Mouse (Mus musculus) neutrophil, adult 5-6 weeks (primary cell): ENCODE measurements around the gene Lfng. TPM values are rescaled to one million over a fixed set of nuclear protein-coding genes. Genes with fewer than 3 reads are reported as not detected.

Experiments used
- ATAC-seq: fragments of 151-379, 151-347 bp; 2 replicates; pipeline ENCODE4 v1.8.0; 2017; ENCODE audit warnings: mild to moderate bottlenecking, moderate TSS enrichment; ENCODE audit not compliant: insufficient number of reproducible peaks, poor library complexity, low FRiP score, severe bottlenecking; ENCODE audit errors: extremely low read depth
- total RNA-seq: library from RNA; stranded (forward); fragments of 200-1000 nt; gene quantifications from 2 replicates; pipeline ENCODE4 v1.2.3, GENCODE M21; 2017

Gene Lfng
- total RNA-seq, 1 experiment from 2014 or later, result 273 TPM

DNA sequence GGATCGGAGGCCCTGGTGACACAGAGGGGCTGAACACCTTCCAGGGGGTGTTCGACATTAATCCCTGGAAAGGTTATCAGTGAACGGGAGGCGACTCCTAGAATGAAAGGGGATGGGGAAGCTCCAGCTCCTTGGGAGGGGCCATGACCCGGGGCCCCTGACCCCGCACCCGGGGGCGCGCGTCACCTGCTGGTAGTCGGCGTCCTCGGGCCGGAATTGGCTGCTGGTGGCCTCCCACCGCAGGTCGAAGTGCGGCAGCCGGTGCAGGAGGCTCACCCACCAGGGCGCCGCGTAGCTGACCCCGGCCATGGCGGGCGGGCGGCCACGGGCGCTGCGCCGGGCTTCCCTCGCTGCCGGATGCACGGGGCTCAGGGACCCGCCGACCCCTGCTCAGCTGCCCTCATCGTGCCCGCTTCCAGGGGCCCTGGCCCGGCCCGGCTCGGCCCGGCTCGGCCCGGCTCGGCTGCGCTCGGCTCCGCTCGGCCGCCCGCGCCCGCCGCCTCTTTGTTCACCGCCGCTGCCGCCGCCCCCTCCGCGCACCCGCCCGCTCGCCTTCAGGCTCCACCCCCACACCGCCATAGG, 41.5 kb downstream of the Lfng start, which contains the start of gene Ttyh3:
Gene Ttyh3 (minus strand): TSS at position 513 of the 582 bp plus-strand sequence.
- ATAC-seq, result peak; percentile 2; the same call in 1 of the 2 replicates

- ATAC-seq, result peak; percentile 92
Observed at GRCm38 (mm10) chr5:140649101-140649667, 42.1 kb downstream of the Lfng start.

DNA sequence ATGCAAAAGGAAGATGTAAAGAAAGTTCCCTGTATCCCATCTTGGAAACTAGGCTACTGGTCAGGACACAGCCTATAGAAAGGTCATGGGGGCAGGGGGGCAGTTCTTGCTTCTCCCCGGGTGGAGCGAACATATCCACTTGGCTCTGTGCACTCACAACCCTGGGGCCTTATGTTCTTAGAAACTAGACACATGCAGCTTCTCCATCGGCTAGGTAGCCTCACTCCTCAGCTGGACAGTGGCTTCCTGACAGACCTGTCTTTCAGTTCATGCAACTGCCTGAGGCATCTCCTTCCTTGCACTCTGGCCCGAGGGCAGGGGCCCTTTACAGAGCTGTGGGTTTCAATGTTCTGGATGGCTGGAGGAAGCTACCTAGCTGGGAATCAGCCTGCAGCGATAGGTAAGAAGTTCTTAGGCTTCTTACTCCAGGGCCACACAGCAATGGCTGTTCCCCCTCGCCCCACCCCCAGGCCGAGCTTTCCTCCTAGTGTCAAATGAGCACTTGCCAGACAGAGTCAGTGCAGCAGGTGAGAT, 42.8 kb downstream of the Lfng start:
- no peak for ATAC-seq

DNA sequence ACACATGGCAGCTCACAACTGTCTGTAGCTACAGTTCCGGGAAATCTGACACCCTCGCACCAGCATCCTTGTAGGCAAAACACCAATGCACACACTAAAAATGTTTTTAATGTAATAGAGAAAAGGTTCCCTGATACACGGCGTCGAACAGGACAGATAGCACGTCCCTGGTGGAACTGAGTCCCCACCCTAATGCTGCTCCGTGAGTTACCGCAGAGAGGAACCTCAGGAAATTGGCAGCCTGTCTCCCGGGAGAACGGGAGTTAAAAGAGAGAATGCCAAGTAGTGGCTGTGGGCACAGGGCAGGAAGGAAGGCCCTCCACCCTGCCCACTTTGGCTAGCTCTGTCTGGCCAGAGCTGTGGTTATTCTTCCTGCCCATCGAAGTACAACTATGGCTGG, 44.1 kb downstream of the Lfng start:
- no peak for ATAC-seq

DNA sequence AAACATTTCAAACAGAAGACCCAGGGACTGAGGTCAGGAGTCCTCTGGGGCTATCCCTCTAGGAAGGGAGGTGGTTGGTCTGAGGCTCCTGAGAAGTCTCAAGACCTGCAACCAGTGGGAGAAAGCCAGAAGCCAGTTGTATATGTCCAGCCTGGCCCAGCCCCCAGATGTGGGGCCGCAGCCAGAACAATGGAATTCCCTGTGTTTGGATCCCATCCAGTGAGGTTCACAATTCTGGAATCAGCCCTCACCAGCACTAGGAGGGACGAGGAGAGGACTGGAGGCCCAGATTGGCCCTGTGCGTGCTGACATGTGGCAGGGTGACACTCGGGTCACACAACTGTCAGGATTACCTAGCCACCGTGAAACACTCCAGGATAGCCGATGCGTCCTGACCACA, 45.5 kb downstream of the Lfng start:
- no peak for ATAC-seq

GRCm38 (mm10) chr5:140654096-140654845, 47.2 kb downstream of the Lfng start:
- no peak for ATAC-seq

- no peak for ATAC-seq
Observed at GRCm38 (mm10) chr5:140659607-140660272, 52.6 kb downstream of the Lfng start.

GRCm38 (mm10) chr5:140660398-140660797, 53.3 kb downstream of the Lfng start:
- ATAC-seq, result no peak

GRCm38 (mm10) chr5:140661427-140661826, 54.3 kb downstream of the Lfng start:
- ATAC-seq, result no peak

DNA sequence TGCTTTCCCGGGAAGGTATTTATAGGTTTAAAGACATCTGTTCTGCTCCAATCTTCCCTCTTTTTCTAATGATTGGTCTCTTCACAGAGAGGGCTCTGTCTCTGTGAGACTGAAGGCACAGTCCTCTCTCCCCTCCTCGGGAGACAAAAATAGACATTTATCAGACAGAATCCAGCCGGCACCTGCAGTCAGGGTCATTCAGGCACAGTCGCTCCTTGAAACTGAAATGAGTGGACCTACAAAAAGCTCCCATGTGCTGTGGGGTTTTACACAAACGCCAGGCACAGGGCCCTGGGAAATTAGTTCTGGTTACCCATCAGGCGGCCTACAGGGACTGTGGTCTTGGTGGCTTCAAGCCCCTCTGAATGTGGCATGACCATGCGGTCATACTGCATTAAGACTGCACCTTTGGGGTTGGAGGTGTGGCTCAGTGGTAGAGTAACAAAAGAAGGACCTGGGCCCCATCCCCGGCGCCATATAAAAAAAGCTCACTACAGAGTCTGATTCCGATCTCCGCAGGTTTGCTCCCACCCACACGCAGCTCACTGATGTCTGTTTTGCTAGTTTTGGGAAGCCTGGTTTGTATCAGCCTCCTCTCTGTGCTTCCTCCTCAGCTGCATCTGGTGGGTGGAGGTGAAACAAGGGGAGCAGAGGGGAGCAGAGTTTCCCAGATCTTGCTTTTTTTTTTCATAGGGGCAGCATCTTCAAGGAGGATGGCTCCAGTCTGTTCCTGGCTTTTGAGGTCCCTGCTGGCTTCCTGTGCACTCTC, 54.9 kb downstream of the Lfng start:
- ATAC-seq, result no peak

GRCm38 (mm10) chr5:140662741-140663592, 55.8 kb downstream of the Lfng start:
- peak; percentile 64 for ATAC-seq

- ATAC-seq, result peak; percentile 67
Observed at GRCm38 (mm10) chr5:140663621-140664180, 56.6 kb downstream of the Lfng start.

Other genes starting within 250 kb of the Lfng start
- 98.5 and 111 TPM in 2 replicates for gene Snx8, start 218.1 kb upstream of the Lfng start, total RNA-seq
- 46.4 and 67.3 TPM in 2 replicates for gene Eif3b, start 188.0 kb upstream of the Lfng start, total RNA-seq
- gene Gm4869, start 161.7 kb upstream of the Lfng start, total RNA-seq, result 0.35 TPM in 1 of 2 replicates, not detected in the other
- gene Chst12, start 101.8 kb upstream of the Lfng start, total RNA-seq, result 24.9 and 30.5 TPM in 2 replicates
- 0.86 TPM in 1 of 2 replicates, not detected in the other for gene Grifin, start 42.2 kb upstream of the Lfng start, total RNA-seq
- 54.6 and 59.8 TPM in 2 replicates for gene Ttyh3, start 41.7 kb downstream of the Lfng start, total RNA-seq
- gene Iqce, start 95.1 kb downstream of the Lfng start, total RNA-seq, result 21.2 and 23.9 TPM in 2 replicates
- gene Brat1, start 97.7 kb downstream of the Lfng start, total RNA-seq, result 23.3 and 23.6 TPM in 2 replicates
- 12.6 and 14.4 TPM in 2 replicates for gene Amz1, start 116.8 kb downstream of the Lfng start, total RNA-seq
- 9.9 and 11.5 TPM in 2 replicates for gene Gna12, start 223.1 kb downstream of the Lfng start, total RNA-seq